ENCODE assay signal across 8 mouse cellular contexts in the genomic region with DNA sequence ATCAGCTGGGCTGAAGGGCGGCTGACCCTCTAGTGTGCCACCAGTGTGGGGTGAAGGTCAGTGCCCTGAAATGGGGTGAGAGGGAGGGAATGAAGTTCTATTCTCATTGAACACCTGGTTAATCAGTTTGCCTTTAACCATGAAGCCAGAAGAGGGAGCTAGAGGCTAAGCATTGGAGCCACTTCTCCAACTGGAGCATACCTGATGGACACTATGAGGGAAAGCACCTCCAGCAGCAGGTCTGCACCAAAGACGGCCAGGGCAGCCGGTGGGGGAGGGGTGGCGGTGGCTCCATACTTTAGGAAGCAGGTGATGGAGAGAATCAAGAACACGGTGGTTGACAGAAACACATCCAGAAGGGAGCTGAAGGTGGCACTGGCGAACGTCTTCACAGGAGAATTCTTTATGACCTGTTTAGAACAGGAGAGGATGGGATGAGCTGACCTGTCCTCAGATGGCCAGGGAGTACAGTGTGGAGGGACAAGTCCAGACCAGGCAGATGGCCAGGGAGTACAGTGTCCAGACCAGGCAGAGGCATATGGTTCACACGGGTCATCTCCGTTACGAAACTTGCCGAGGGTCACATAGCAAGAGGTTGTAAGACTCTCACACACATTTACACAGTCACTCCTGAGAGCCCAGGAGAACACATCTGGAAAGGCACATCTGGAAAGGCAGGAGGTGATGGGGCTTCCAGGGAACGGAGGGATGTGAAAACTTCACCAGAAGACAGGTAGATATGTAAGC.
DNase-seq lines count a peak whose midpoint lies in the region; ATAC-seq and TF ChIP-seq lines count a peak whose summit lies in the region.

No protein-coding gene starts in this region.

- no peak overlapping the region for H3K9ac ChIP-seq in hindbrain, embryonic 16.5 days (ENCODE audit: low read depth, low read length)

- 0 out of 2 replicates have a peak, but pooled peaks have one; percentile 45 for ATAC-seq in hindbrain, embryonic 16.5 days

- no peak overlapping the region for H3K27ac ChIP-seq in heart, embryonic 10.5 days
- H3K27ac ChIP-seq in hindbrain, embryonic 16.5 days (ENCODE audit: low read depth, low read length) = no peak overlapping the region

- TF ChIP-seq CTCF in brain, embryonic 14.5 days (IDR thresholded peaks at IDR 0.05; ENCODE audit: borderline replicate concordance, extremely low read depth, insufficient read depth, insufficient read length) = peak; percentile 61; the same call in 1 of the 2 replicates

- no peak overlapping the region for H3K4me3 ChIP-seq in heart, embryonic 10.5 days
- H3K4me3 ChIP-seq in hindbrain, embryonic 16.5 days (ENCODE audit: low read length) = no peak overlapping the region

- H3K36me3 ChIP-seq in heart, embryonic 10.5 days = no peaks in the 10 kb centered on the region
- H3K36me3 ChIP-seq in hindbrain, embryonic 16.5 days (ENCODE audit: control insufficient read depth, insufficient read depth, low read length) = peaks cover 9% of the 10 kb centered on the region

- no peak overlapping the region for H3K4me2 ChIP-seq in hindbrain, embryonic 16.5 days (ENCODE audit: low read length)

- intact Hi-C loops in heart, postnatal 36 days (cut with DNase I) = loop anchor here (5.0 kb wide), 1 partner anchor 363 kb away; no protein-coding TSS in a partner anchor

- TF ChIP-seq POLR2A in brain, embryonic 14.5 days (IDR thresholded peaks at IDR 0.05; ENCODE audit: borderline replicate concordance, extremely low read depth, insufficient read depth, insufficient read length, poor library complexity, severe bottlenecking) = no peak

- peaks cover 13% of the 10 kb centered on the region; the same call in 1 of the 2 replicates for H3K27me3 ChIP-seq in heart, embryonic 10.5 days (ENCODE audit: insufficient read depth, poor library complexity, severe bottlenecking)
- H3K27me3 ChIP-seq in hindbrain, embryonic 16.5 days (replicated peaks; ENCODE audit: control insufficient read depth, insufficient read depth, low read length) = no peaks in the 10 kb centered on the region

- DNase-seq in heart, embryonic 10.5 days (ENCODE audit: low spot score) = peak; percentile 66
- DNase-seq in heart, postnatal 36 days = no peak
- DNase-seq in 416B (ENCODE audit: low read depth) = peak; percentile 55
- DNase-seq in brain, embryonic 14.5 days (ENCODE audit: low read depth) = peak; percentile 61
- DNase-seq in lung, postnatal 25 days (ENCODE audit: low spot score) = peak; percentile 34
- DNase-seq in natural killer cell, adult 2 months (ENCODE audit: low spot score in 2 of 2) = no peak
- no peak for DNase-seq in spleen, postnatal 14 days (ENCODE audit: low spot score in 2 of 2)

- WGBS in heart, embryonic 10.5 days = 62% methylated on average over 12 of the region's 12 CpGs
- 70% methylated on average over 12 of the region's 12 CpGs for WGBS in hindbrain, embryonic 16.5 days

- H3K9me3 ChIP-seq in heart, embryonic 10.5 days = no peaks in the 10 kb centered on the region
- H3K9me3 ChIP-seq in hindbrain, embryonic 16.5 days (ENCODE audit: control insufficient read depth, low read length) = no peaks in the 10 kb centered on the region

- H3K4me1 ChIP-seq in heart, embryonic 10.5 days = 0 out of 2 replicates have a peak, but pooled peaks cover 4% of the 10 kb centered on the region
- H3K4me1 ChIP-seq in hindbrain, embryonic 16.5 days (ENCODE audit: control insufficient read depth, insufficient read depth, low read depth, low read length) = no peaks in the 10 kb centered on the region

Comparison
In these comparisons a context has a peak if more than half of its experiments do, and no peak if none do; other contexts are left out.
1. DNase-seq: peak in heart, embryonic 10.5 days (single experiment), 416B (single experiment), brain, embryonic 14.5 days (single experiment) and lung, postnatal 25 days (single experiment); none in heart, postnatal 36 days (0 of 2), natural killer cell, adult 2 months (0 of 2) and spleen, postnatal 14 days (0 of 2).